Mouse (Mus musculus) forebrain, embryonic 16.5 days (tissue): ENCODE measurements around the gene Hacd2. TPM values are rescaled to one million over a fixed set of nuclear protein-coding genes. Genes with fewer than 3 reads are reported as not detected.

ENCODE experiments used
- ATAC-seq: fragments of 200-750 bp; cut with Nextera tagmentation; 2 replicates; pipeline ENCODE4 v1.8.0; 2017; ENCODE audit warnings: mild to moderate bottlenecking, moderate library complexity
- H3K27ac ChIP-seq: fragments of 300-500 bp; sonication (generic); 2 replicates; pipeline ENCODE4 v1.5.1; 2014; ENCODE audit warnings: low read length, control low read depth
- H3K27me3 ChIP-seq: fragments of 300-500 bp; sonication (generic); replicated peaks from 2 replicates; pipeline ENCODE4 v1.6.1; 2014; ENCODE audit warnings: low read length; ENCODE audit not compliant: control insufficient read depth, insufficient read depth
- H3K36me3 ChIP-seq: fragments of 300-500 bp; sonication (generic); 2 replicates; pipeline ENCODE4 v1.6.1; 2014; ENCODE audit not compliant: control insufficient read depth, insufficient read depth
- H3K4me1 ChIP-seq: fragments of 300-500 bp; sonication (generic); replicated peaks from 2 replicates; pipeline ENCODE4 v1.6.1; 2014; ENCODE audit warnings: low read length; ENCODE audit not compliant: control insufficient read depth, insufficient read depth
- H3K4me2 ChIP-seq: fragments of 300-500 bp; sonication (generic); 2 replicates; pipeline ENCODE4 v1.6.1; 2014; ENCODE audit warnings: mild to moderate bottlenecking, low read length, control low read depth
- H3K4me3 ChIP-seq: fragments of 300-500 bp; sonication (generic); replicated peaks from 2 replicates; pipeline ENCODE4 v1.5.1; 2014; ENCODE audit warnings: mild to moderate bottlenecking, low read length, control low read depth
- H3K9ac ChIP-seq: fragments of 300-500 bp; sonication (generic); replicated peaks from 2 replicates; pipeline ENCODE4 v1.6.1; 2014; ENCODE audit warnings: low read depth, low read length, control low read depth
- H3K9me3 ChIP-seq: fragments of 300-500 bp; sonication (generic); 2 replicates; pipeline ENCODE4 v1.6.1; 2016; ENCODE audit warnings: low read length; ENCODE audit not compliant: control insufficient read depth
- WGBS: fragments of 180-500 bp; shearing (Covaris S2); extraction: QIAGEN DNeasy Blood & Tissue Kit; methylation state at CpG from one replicate; pipeline ENCODE4 v1.1.7; 2014; 5-methylcytosine and 5-hydroxymethylcytosine counted together
- polyA plus RNA-seq: library from polyadenylated mRNA; unstranded; fragments of >200 nt; fragmentation: Nextera tagmentation; extraction: Ambion mirVana; gene quantifications from 2 replicates; pipeline ENCODE4 v1.2.1, GENCODE M21; 2015

Gene Hacd2
- polyA plus RNA-seq, 1 experiment from 2014 or later, result 39.8 TPM

DNA sequence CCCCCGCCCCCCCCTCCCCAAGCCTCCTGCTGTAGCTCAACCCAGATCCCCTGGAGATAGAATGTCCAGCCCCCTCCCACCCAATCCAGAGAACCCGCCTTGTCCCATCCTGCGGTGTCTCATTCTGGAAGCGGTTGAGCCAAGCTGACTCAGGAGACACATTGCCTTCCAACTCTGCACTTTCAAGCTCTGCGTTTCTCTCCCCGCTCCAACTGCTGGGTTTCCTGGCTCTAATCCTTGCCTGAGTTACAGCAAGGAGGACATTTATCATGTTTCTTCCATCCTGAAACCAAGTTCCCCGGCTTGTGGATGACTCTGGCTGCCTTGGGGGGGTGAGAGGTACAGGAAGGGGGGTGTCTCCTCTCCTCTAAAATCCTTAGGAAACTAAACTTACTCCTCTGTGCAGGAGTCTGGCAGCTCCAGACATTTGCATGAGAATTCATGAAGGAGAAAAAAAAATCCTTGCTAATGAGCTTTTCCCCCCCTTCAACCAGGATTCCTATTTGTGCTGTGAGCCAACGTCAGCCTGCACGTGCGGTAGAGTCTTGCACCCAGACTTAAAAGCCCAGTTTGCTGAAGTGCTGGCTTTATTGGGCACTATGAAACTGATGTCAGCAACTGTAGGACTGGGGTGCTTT lies 21.2 kb upstream of the Hacd2 start:
- Histone ChIP-seq H3K36me3 (no peaks in the 10 kb centered on the region), H3K27ac (0 out of 2 replicates have a peak overlapping the region, but pooled peaks have one; percentile 41), H3K9me3 (no peaks in the 10 kb centered on the region), H3K9ac (no peak overlapping the region), H3K4me3 (no peak overlapping the region), H3K27me3 (no peaks in the 10 kb centered on the region), H3K4me1 (peaks cover 38% of the 10 kb centered on the region), H3K4me2 (peak overlapping the region; percentile 39)
- peak; percentile 33; the same call in 1 of the 2 replicates for ATAC-seq
- 3% methylated on average over 10 of the region's 10 CpGs for WGBS

GRCm38 (mm10) chr16:35004356-35004755 lies 17.9 kb upstream of the Hacd2 start:
- no peak overlapping the region for H3K9ac ChIP-seq
- H3K27me3 ChIP-seq, result no peaks in the 10 kb centered on the region
- ATAC-seq, result no peak
- no peaks in the 10 kb centered on the region for H3K36me3 ChIP-seq
- 74% methylated on average over 5 of the region's 5 CpGs for WGBS
- H3K4me1 ChIP-seq, result peaks cover 23% of the 10 kb centered on the region
- H3K4me3 ChIP-seq, result no peak overlapping the region
- H3K4me2 ChIP-seq, result no peak overlapping the region
- H3K9me3 ChIP-seq, result no peaks in the 10 kb centered on the region
- no peak overlapping the region for H3K27ac ChIP-seq

DNA sequence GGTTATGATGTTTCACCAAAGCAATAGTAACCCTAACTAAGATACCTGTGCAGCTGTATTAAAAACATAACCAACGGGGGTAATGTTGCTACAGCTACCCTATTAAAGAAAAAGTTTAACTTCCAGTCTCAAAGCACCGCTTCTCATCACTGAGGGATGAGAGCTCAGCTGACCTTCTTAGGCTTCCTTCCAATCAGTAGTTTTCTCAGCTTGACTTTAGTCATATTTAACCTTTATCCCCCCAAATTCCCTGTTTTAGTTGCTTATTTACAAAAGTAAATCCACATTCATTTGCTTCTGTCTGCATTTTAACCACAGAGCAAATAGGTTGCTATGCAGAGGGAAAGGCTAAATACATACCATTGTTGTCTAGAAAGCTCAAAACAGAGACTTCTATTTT lies 17.5 kb upstream of the Hacd2 start:
- no peaks in the 10 kb centered on the region for H3K27me3 ChIP-seq
- H3K27ac ChIP-seq, result no peak overlapping the region
- 89% methylated on average over 2 of the region's 2 CpGs for WGBS
- no peaks in the 10 kb centered on the region for H3K36me3 ChIP-seq
- H3K4me2 ChIP-seq, result no peak overlapping the region
- peaks cover 21% of the 10 kb centered on the region for H3K4me1 ChIP-seq
- no peak overlapping the region for H3K4me3 ChIP-seq
- no peaks in the 10 kb centered on the region for H3K9me3 ChIP-seq
- no peak overlapping the region for H3K9ac ChIP-seq
- ATAC-seq, result no peak

DNA sequence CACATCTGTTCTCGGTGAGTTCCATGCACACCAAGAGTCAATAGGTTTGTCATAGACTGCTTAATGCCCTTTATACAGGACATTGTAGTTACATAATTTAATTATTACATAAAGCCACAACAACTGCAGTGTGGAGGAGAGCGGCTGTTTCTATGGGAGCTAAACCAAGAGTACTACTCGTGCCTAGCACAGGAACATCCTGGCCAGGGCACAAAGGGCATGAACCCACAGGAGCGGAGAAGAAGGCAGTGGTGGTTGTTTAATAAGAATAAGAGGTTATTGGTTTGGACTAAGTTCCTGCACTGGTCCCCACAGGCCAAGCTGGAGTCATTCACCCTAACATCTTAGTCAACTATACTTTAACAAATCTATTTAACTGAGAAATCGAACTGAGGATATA lies 16.0 kb upstream of the Hacd2 start:
- H3K9ac ChIP-seq, result no peak overlapping the region
- no peak overlapping the region for H3K27ac ChIP-seq
- WGBS, result 93% methylated on average over 5 of the region's 5 CpGs
- H3K4me2 ChIP-seq, result no peak overlapping the region
- H3K9me3 ChIP-seq, result no peaks in the 10 kb centered on the region
- H3K4me3 ChIP-seq, result no peak overlapping the region
- H3K4me1 ChIP-seq, result peaks cover 7% of the 10 kb centered on the region
- H3K27me3 ChIP-seq, result no peaks in the 10 kb centered on the region
- ATAC-seq, result no peak
- H3K36me3 ChIP-seq, result no peaks in the 10 kb centered on the region

DNA sequence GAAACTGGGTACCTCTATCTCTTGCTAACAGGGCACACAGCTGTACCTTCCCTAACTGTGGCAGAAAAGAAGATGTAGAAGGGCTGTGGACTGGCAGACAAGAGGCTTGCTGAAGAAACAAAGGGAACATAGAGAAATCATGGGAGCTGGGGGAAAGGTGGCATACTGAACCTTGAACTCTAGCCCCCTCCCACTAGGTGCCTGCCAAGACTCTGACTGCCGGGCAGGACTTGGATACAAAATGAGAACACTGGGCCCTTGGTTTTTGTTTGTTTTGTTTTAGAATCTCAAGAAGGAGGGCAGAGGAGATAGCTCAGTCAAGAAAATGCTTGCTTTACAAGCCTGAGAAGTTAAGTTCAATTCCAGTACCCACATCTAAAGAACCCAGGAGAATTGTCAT lies 14.9 kb upstream of the Hacd2 start:
- H3K27ac ChIP-seq, result no peak overlapping the region
- no peak overlapping the region for H3K4me2 ChIP-seq
- H3K9ac ChIP-seq, result no peak overlapping the region
- 65% methylated on average over 1 of the region's 1 CpGs for WGBS
- no peaks in the 10 kb centered on the region for H3K4me1 ChIP-seq
- no peaks in the 10 kb centered on the region for H3K27me3 ChIP-seq
- no peaks in the 10 kb centered on the region for H3K9me3 ChIP-seq
- H3K4me3 ChIP-seq, result no peak overlapping the region
- no peaks in the 10 kb centered on the region for H3K36me3 ChIP-seq
- no peak for ATAC-seq

DNA sequence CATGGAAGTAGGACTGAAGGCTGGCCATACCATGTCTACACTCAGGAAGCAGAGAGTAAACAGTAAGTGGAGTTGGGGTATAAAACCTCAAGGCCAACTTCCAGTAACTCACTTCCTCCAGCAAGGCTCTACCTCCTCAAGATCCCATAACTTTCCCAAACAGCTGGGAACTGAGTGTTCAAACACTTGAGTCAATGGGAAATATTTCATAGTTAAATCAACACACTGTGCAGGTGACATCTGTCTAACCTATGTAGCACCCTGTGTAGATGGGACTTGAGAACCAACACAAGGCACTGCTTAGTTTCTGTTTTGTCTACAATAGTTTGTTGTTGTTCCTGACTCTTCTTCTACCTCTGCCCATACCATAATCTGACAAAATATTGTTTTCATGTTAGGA lies 13.8 kb upstream of the Hacd2 start:
- Histone ChIP-seq H3K4me1 (no peaks in the 10 kb centered on the region), H3K9ac (no peak overlapping the region), H3K27ac (no peak overlapping the region), H3K4me2 (no peak overlapping the region), H3K9me3 (no peaks in the 10 kb centered on the region), H3K4me3 (no peak overlapping the region), H3K36me3 (no peaks in the 10 kb centered on the region), H3K27me3 (no peaks in the 10 kb centered on the region)
- ATAC-seq, result no peak

DNA sequence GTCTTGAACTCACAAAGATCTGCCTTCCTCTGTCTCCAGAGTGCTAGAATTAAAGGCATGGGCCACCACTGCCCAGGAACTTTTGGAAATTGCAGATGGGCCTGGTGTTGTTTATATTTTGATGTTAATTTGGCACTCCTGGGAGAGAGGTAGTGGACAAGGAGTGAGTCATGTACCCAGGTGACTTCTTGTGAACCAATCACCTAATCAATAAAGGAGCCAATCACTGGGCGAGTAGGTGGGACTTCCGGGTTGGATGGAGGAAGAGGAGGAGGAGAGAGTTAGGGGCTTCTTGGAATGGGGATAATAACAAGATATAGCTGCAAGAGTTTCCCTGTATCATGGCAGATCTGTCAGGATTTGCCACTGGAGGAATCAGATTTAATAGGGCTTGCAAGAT lies 8.7 kb upstream of the Hacd2 start:
- H3K4me2 ChIP-seq, result no peak overlapping the region
- H3K9ac ChIP-seq, result no peak overlapping the region
- H3K9me3 ChIP-seq, result no peaks in the 10 kb centered on the region
- no peak overlapping the region for H3K27ac ChIP-seq
- ATAC-seq, result no peak
- no peak overlapping the region for H3K4me3 ChIP-seq
- H3K27me3 ChIP-seq, result no peaks in the 10 kb centered on the region; the same call in 1 of the 2 replicates
- no peaks in the 10 kb centered on the region for H3K4me1 ChIP-seq
- WGBS, result 95% methylated on average over 2 of the region's 2 CpGs
- no peaks in the 10 kb centered on the region for H3K36me3 ChIP-seq

DNA sequence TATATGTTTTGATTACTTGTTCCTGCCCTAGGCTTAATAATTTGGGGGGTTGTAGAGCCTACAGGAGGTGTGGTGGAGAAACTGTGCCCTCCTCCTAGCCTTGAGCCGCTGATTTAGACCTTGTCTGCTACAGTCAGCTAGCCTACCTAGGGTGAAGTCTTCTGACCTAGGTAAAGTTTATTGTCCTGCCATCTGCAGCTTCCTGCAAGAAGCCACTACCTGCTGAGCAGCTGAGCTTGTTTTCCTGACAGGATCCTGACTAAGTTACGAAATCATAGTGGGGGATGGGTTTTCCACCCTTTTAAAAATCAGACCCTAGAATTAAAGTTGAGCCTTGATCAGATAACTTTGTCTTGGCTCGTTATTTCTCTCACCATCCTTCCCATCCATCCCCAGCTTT lies 5.7 kb upstream of the Hacd2 start:
- Histone ChIP-seq H3K36me3 (no peaks in the 10 kb centered on the region), H3K4me2 (no peak overlapping the region), H3K9me3 (no peaks in the 10 kb centered on the region), H3K27me3 (peaks cover 17% of the 10 kb centered on the region), H3K27ac (no peak overlapping the region), H3K9ac (no peak overlapping the region), H3K4me3 (no peak overlapping the region), H3K4me1 (no peaks in the 10 kb centered on the region)
- WGBS, result 71% methylated on average over 3 of the region's 3 CpGs
- ATAC-seq, result no peak

- Histone ChIP-seq H3K4me1 (peaks cover 6% of the 10 kb centered on the region), H3K36me3 (no peaks in the 10 kb centered on the region), H3K9me3 (no peaks in the 10 kb centered on the region), H3K9ac (no peak overlapping the region), H3K27me3 (peaks cover 17% of the 10 kb centered on the region), H3K27ac (no peak overlapping the region), H3K4me2 (no peak overlapping the region), H3K4me3 (no peak overlapping the region)
- WGBS, result 90% methylated on average over 1 of the region's 1 CpGs
- no peak for ATAC-seq
These were observed 3.7 kb upstream of the Hacd2 start for GRCm38 (mm10) chr16:35018470-35018974.

DNA sequence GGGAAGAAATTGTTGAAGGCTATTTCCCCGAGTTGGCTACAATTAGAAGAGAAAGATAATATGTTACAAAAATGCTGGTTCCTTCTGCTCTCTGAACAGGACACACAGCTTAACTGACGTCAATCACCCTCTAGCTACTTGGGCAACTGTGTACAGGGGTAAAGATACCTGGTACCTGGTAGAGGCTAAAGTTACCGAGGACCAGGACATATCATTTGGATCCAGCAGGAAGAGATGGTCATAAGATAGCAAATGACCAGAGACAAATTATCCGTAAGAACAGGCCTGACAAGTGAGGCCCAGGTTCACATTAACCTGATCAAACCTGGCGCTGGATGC lies 356 bp upstream of the Hacd2 start:
- Histone ChIP-seq H3K27ac (no peak overlapping the region), H3K4me1 (peaks cover 8% of the 10 kb centered on the region), H3K9me3 (no peaks in the 10 kb centered on the region), H3K36me3 (peaks cover 3% of the 10 kb centered on the region; the same call in 1 of the 2 replicates), H3K4me3 (peak overlapping the region; percentile 84), H3K27me3 (peaks cover 17% of the 10 kb centered on the region), H3K4me2 (peak overlapping the region; percentile 51), H3K9ac (no peak overlapping the region)
- WGBS, result 54% methylated on average over 5 of the region's 5 CpGs
- ATAC-seq, result no peak
